Mouse (Mus musculus) lung, embryonic 16.5 days (tissue): ENCODE data around the gene Mog. TPM values are rescaled to one million over a fixed set of nuclear protein-coding genes. Genes with fewer than 3 reads are reported as not detected.

ENCODE experiments used
- ATAC-seq: fragments of 200-750 bp; cut with Nextera tagmentation; 2 replicates; pipeline ENCODE4 v1.8.0; 2017; ENCODE audit warnings: low read depth, mild to moderate bottlenecking, moderate library complexity
- H3K27ac ChIP-seq: fragments of 300-500 bp; sonication (generic); 2 replicates; pipeline ENCODE4 v1.5.1; 2014; ENCODE audit warnings: mild to moderate bottlenecking, control low read depth, low read length
- H3K27me3 ChIP-seq: fragments of 300-500 bp; sonication (generic); 2 replicates; pipeline ENCODE4 v1.6.1; 2014; ENCODE audit warnings: low read depth, low read length, mixed read lengths; ENCODE audit not compliant: control insufficient read depth, insufficient read depth
- H3K36me3 ChIP-seq: fragments of 300-500 bp; sonication (generic); 2 replicates; pipeline ENCODE4 v1.6.1; 2014; ENCODE audit warnings: low read length; ENCODE audit not compliant: control insufficient read depth, insufficient read depth
- H3K4me1 ChIP-seq: fragments of 300-500 bp; sonication (generic); replicated peaks from 2 replicates; pipeline ENCODE4 v1.6.1; 2014; ENCODE audit warnings: low read length, mixed read lengths; ENCODE audit not compliant: control insufficient read depth, insufficient read depth
- H3K4me2 ChIP-seq: fragments of 300-500 bp; sonication (generic); 2 replicates; pipeline ENCODE4 v1.6.1; 2014; ENCODE audit warnings: low read depth, low read length, control low read depth
- H3K4me3 ChIP-seq: fragments of 300-500 bp; sonication (generic); 2 replicates; pipeline ENCODE4 v1.5.1; 2014; ENCODE audit warnings: mild to moderate bottlenecking, low read length, control low read depth
- H3K9ac ChIP-seq: fragments of 300-500 bp; sonication (generic); 2 replicates; pipeline ENCODE4 v1.6.1; 2014; ENCODE audit warnings: low read length, control low read depth
- H3K9me3 ChIP-seq: fragments of 300-500 bp; sonication (generic); 2 replicates; pipeline ENCODE4 v1.6.1; 2016; ENCODE audit warnings: low read length; ENCODE audit not compliant: control insufficient read depth
- WGBS: fragments of 180-500 bp; shearing (Covaris S2); extraction: QIAGEN DNeasy Blood & Tissue Kit; methylation state at CpG from one replicate; pipeline ENCODE4 v1.1.7; 2014; 5-methylcytosine and 5-hydroxymethylcytosine counted together
- polyA plus RNA-seq: library from polyadenylated mRNA; unstranded; fragments of >200 nt; fragmentation: Nextera tagmentation; extraction: Ambion mirVana; gene quantifications from 2 replicates; pipeline ENCODE4 v1.2.1, GENCODE M21; 2015

Gene Mog
- polyA plus RNA-seq = 0.11 TPM in 1 of 2 replicates, not detected in the other

DNA sequence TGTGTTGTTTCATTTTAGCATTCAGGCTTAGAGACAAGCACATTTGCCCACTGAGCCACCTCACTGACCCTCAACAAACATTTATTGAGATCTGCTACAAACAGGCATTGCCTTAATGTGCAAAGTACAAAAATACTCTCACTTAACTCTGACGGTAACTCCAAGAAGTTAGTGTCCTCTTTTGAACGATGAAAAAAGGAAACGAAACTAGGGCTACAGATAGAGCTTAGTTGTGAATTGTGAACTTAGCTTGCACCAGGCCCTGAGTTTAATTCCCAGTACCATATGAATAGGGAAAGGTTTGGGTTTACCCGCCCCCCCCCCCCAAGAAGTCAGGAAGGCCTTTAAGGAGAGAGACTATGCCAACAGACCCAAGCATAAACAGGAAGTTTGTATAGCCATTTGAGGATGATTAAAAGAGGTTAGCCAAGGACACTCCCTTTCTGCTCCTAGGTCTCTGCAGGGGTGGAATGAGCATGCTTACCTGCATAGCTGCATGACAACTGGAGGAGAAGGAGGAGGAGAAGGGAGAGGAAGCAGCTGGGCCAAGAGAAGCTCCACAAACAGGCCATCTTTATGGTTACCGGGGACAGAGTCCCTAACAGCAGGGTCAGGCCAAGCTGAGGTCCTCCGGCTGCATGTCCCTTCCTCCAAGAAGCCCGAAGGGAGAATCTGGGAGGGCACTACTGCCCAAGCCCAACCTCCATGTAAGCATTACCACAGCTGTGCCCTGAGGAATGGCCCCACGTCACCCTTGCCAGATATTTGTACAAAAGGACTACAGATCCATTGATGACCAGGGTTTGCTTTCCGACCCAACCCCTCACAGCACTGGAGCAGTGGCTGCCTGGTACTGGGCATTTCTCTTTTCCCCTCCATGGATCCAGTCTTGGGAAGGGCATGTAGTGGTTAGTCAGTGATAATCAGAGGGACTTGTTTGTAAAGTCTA, at the start of gene Mog:
TSS of gene Mog (minus strand) at position 771 of the 949 bp plus-strand sequence.
- 66% methylated on average over 9 of the region's 9 CpGs for WGBS
- H3K4me3 ChIP-seq = no peak within 1 kb of the TSS

DNA sequence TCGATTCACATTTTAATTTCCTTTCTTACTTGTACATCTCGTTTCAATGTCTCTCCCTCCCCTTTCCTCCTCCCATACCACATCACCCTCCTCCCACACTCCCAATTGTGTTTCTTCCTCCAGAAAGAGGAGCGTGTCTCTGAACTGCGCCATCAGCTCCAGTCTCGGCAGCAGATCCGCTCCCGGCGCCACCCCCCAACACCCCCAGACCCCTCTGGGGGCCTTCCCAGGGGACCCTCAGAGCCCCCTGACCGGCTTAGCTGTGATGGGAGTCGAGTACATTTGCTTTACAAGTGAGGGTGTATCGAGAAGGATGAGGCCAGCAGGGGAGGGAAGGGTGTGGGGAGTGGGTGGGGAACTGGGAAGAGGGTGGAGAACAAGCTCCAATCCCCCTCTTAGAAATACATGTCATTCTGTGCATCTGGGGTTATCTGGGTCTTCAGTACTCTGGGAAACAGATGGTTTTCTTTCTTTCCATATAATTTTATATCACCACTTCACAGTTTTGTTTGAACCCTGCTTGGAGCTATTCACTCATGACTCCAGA, 49.6 kb upstream of the Mog start:
- H3K36me3 ChIP-seq = peaks cover 25% of the 10 kb centered on the region
- no peak overlapping the region for H3K4me2 ChIP-seq

More for the DNA sequence above, at the start of gene Mog:
- Histone ChIP-seq H3K36me3 (no peaks in the 10 kb centered on the region), H3K4me2 (no peak within 1 kb of the TSS), H3K9me3 (no peaks in the 10 kb centered on the region), H3K4me1 (no peaks in the 10 kb centered on the region), H3K9ac (no peak within 1 kb of the TSS), H3K27ac (no peak within 1 kb of the TSS), H3K27me3 (no peaks in the 10 kb centered on the region)
- ATAC-seq = no peak

DNA sequence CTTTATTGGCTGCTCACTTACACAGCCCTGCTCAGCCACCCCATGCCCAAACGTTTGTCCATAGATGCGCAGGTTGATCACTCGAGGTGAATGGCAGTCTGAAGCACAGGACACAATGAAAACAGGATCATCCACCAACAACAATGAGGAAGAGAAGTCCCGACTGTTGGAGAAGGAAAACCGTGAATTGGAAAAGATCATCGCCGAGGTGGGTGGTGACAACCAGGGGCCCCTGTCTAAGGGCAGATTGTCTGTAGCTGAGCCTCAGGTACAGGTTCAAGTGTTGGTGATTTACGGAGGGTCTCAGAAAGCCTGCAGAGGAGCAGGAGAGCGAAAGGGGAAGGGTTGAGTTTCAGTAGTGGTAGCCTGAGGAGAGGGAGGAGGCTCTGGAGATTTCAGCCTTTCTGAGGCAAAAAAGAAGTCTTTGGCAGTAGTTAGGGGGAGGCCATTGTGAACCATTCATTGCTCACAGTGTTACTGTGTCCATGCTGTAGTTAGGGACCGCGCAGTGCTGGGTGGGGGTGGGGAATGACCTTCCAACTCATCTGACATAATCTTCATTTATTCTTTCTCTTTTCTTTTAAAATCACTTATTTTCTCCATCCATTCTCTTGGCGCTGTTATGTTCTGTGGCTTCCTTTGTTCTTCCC, 49.0 kb upstream of the Mog start:
- no peak overlapping the region for H3K27ac ChIP-seq
- H3K4me2 ChIP-seq = no peak overlapping the region
- no peak overlapping the region for H3K4me3 ChIP-seq
- WGBS = 87% methylated on average over 12 of the region's 12 CpGs
- H3K27me3 ChIP-seq = no peaks in the 10 kb centered on the region
- no peaks in the 10 kb centered on the region for H3K9me3 ChIP-seq
- H3K9ac ChIP-seq = no peak overlapping the region
- ATAC-seq = no peak
- no peaks in the 10 kb centered on the region for H3K4me1 ChIP-seq
- peaks cover 31% of the 10 kb centered on the region for H3K36me3 ChIP-seq

More for the DNA sequence above, 49.6 kb upstream of the Mog start:
- ATAC-seq = no peak
- no peaks in the 10 kb centered on the region for H3K27me3 ChIP-seq
- H3K4me3 ChIP-seq = no peak overlapping the region
- H3K27ac ChIP-seq = no peak overlapping the region
- no peaks in the 10 kb centered on the region for H3K4me1 ChIP-seq
- WGBS = 72% methylated on average over 11 of the region's 11 CpGs
- no peaks in the 10 kb centered on the region for H3K9me3 ChIP-seq
- no peak overlapping the region for H3K9ac ChIP-seq

DNA sequence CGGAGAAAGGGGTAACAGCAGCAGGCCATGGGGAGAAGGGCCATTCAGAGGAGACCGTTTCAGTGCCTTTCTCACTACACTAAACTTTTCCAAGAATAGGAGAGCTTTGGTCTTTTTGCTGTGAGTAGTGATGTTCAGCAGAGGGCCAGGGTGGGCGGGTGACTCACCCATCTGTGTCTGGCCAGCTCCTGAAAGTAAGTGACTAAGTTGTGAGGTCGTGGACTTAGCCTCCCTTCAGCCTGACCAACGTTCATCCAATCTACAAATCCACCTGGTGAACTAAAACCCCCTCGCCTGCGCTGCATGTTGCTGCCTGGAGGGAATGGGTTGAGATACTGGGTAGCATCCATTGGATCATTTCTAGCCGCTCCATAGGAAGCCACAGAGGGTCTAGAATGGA, 46.9 kb upstream of the Mog start:
- WGBS = 90% methylated on average over 8 of the region's 8 CpGs
- Histone ChIP-seq H3K9me3 (no peaks in the 10 kb centered on the region), H3K4me2 (no peak overlapping the region), H3K9ac (no peak overlapping the region), H3K27me3 (no peaks in the 10 kb centered on the region), H3K27ac (no peak overlapping the region), H3K4me1 (no peaks in the 10 kb centered on the region), H3K4me3 (no peak overlapping the region), H3K36me3 (peaks cover 42% of the 10 kb centered on the region)
- ATAC-seq = no peak

DNA sequence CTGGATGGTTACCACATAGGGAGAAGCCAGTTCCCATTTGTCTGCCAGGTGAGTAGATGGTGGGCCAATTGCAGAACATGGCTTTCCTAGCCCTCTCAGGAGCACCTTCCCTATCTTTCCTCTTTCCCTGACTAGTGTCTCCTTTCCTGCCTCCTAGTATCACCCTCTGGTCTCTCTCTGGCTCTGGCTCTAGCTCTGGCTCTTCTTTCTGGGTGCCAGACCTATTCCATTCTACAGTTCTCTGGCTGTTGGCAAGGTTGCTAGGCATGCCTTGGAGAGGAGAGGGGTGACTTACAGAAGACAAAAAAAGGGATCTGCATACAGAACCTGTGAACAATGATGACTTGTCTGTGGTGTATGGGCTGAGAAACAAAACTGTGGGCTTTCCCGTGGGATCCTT, 44.7 kb upstream of the Mog start:
- Histone ChIP-seq H3K36me3 (peaks cover 49% of the 10 kb centered on the region), H3K4me2 (no peak overlapping the region)
- WGBS = 91% methylated on average over 1 of the region's 1 CpGs

DNA sequence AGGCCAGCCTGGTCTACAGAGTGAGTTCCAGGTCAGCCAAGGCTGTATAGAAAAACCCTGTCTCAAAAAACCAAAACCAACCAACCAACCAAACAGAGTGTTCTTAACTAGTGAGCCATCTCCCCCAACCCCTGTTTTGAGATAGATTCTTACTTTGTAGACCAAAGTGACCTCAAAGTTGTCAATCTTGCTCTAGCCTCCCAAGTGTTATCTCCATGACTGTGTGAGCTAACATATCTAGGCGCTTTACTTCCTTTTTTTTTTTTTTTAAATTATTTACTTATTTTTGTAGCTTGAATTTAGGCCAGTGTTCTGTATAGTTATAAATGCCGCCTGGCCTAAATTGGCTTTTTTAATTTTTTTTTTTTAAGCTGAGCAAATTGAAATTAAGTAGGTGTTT, 42.8 kb upstream of the Mog start:
- WGBS = 95% methylated on average over 2 of the region's 2 CpGs
- no peak overlapping the region for H3K9ac ChIP-seq
- no peaks in the 10 kb centered on the region for H3K4me1 ChIP-seq
- H3K27ac ChIP-seq = no peak overlapping the region
- ATAC-seq = no peak
- H3K9me3 ChIP-seq = no peaks in the 10 kb centered on the region
- H3K4me2 ChIP-seq = no peak overlapping the region
- H3K36me3 ChIP-seq = peaks cover 47% of the 10 kb centered on the region
- no peaks in the 10 kb centered on the region for H3K27me3 ChIP-seq
- H3K4me3 ChIP-seq = no peak overlapping the region

More for the DNA sequence above, 44.7 kb upstream of the Mog start:
- Histone ChIP-seq H3K9me3 (no peaks in the 10 kb centered on the region), H3K4me1 (no peaks in the 10 kb centered on the region), H3K9ac (no peak overlapping the region), H3K27me3 (no peaks in the 10 kb centered on the region), H3K27ac (no peak overlapping the region), H3K4me3 (no peak overlapping the region)
- ATAC-seq = no peak

DNA sequence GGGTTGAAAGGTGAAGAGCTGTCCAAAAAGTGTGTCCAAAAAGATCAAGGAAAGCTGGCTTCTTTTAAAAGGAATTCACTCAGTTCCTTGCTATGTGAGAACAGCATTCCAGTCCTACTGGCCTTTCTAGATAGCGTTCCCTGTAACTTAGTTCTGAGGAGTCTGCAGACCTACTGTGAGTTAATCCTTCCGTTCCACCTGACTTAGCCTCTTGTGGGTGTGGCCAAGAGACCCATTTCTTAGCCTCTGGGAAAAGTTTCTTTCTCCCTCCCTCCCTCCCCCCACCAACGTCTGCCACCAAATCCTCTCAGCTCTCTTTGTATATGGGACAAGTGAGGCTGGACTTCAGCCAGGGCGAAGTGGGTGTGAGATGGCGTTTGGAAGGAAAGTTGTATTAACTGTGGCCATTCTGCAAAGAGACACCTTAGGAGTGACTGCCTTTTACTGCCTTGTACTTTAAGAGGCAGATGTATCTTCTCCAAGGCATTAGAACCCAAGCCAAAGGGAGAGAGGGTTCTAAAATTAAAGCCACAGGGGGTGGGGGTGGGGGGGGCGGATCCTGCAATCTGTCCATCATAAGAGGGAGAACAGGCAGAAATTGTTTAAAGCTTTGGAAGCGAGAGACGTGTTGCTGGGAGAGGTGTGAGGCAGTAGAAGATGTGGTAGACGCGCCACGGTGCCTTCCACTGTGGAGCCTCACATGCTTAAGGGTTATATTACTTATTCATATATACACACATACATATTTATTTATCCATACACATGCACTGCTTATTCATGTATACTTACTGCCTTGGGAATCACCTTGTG, 40.7 kb upstream of the Mog start:
- 63% methylated on average over 11 of the region's 11 CpGs for WGBS
- H3K27me3 ChIP-seq = no peaks in the 10 kb centered on the region
- H3K4me3 ChIP-seq = no peak overlapping the region
- no peak overlapping the region for H3K27ac ChIP-seq
- peak; percentile 52 for ATAC-seq
- H3K9ac ChIP-seq = no peak overlapping the region
- H3K4me1 ChIP-seq = no peaks in the 10 kb centered on the region
- no peaks in the 10 kb centered on the region for H3K9me3 ChIP-seq
- no peak overlapping the region for H3K4me2 ChIP-seq
- peaks cover 44% of the 10 kb centered on the region for H3K36me3 ChIP-seq

DNA sequence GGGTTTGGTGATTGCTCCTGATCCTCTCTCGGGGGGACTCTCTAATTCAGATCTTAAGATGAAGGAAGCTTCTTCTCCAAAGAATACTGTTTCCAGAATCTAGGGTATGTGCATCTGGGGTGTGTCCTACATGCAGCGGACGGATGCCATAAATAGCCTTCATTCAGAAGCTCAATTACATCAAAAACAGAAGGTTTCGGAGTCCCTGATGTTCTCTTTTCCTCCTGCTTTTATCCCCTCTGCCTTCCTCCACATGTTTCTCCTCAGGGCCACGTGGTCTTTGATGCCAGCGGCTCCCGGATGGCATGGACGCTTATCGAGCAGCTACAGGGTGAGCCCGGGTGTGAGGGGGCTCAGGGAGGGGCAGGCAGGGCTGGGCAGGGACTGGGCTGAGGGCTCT, 39.9 kb upstream of the Mog start:
- no peak overlapping the region for H3K4me3 ChIP-seq
- no peaks in the 10 kb centered on the region for H3K4me1 ChIP-seq
- peaks cover 43% of the 10 kb centered on the region for H3K36me3 ChIP-seq
- no peaks in the 10 kb centered on the region for H3K27me3 ChIP-seq
- ATAC-seq = no peak
- WGBS = 70% methylated on average over 10 of the region's 10 CpGs
- H3K27ac ChIP-seq = no peak overlapping the region
- no peak overlapping the region for H3K9ac ChIP-seq
- H3K9me3 ChIP-seq = no peaks in the 10 kb centered on the region
- H3K4me2 ChIP-seq = no peak overlapping the region
